Mouse (Mus musculus): ENCODE measurements around the gene Zbtb45.

GRCm38 (mm10) chr7:13042511-13042910 is 32.7 kb upstream of the Zbtb45 start:
- TF ChIP-seq POLR2A (IDR thresholded peaks at IDR 0.05; ENCODE audit: low read depth, low read length): no peak; the same call in 1 of the 2 replicates
- no peak for TF ChIP-seq CTCF (IDR thresholded peaks at IDR 0.05; ENCODE audit: borderline replicate concordance, insufficient read depth, low read length)

Measured in embryonic fibroblast, embryonic 13.5 days (primary cell).